Mouse (Mus musculus): ENCODE measurements around the gene Pnma1. TPM values are rescaled to one million over a fixed set of nuclear protein-coding genes. Genes with fewer than 3 reads are reported as not detected.
A peak's percentile ranks its signal among the peaks of the same experiment; 100 is the strongest.

Gene Pnma1
- polyA plus RNA-seq, 1 experiment from 2014 or later = 0.59 TPM

DNA sequence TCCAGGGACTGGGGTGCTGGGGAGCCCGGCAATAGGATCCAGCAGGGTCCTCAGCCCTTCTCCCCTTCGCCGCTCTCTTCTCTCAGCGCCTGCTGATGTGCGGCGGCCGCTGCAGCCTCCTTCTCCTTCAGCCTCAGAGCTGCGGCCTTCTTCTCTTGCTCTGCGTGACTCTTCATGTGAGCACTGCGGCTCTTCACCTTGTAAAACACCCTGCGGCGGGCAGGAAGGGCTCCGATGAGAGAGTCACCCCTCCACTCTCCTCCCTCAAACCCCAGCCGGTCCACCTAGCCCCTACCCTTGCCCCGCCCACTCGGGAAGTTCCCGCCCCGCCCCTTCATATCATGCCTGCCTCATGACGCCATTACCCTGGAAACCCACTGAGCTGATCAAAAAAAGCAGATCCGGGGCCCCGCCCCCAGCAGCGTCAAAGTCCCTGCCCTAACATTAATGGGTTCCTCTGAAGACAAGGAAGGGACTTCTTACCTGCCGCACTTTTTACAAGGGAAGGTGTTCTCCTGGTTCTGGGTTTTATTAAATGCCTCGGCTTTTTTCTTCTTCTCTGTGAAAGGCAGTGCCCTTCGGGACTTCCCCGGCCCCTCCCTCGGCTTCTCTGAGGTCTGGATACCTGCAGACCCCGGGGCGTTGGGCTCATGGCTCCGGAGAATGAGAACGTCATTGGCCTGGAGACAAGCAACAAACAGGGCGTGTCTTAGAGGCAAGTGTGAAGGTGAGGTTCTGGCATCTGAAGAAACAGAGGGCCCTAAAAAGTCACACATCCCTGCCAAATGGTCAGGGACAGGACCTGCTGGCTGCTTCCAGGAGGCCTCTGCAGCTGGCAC is 4.3 kb upstream of the Pnma1 start:
- Histone ChIP-seq H3K9ac (ENCODE audit: low read length) (no peak overlapping the region), H3K9me3 (replicated peaks; ENCODE audit: control insufficient read depth, low read length) (no peaks in the 10 kb centered on the region), H3K4me2 (ENCODE audit: low read depth, low read length) (no peak overlapping the region), H3K27me3 (ENCODE audit: control insufficient read depth, insufficient read depth, low read length) (no peaks in the 10 kb centered on the region), H3K36me3 (ENCODE audit: control insufficient read depth, insufficient read depth) (peaks cover 27% of the 10 kb centered on the region), H3K27ac (ENCODE audit: low read length) (no peak overlapping the region), H3K4me3 (ENCODE audit: low read length) (no peak overlapping the region), H3K4me1 (ENCODE audit: control insufficient read depth, insufficient read depth, low read length) (peaks cover 34% of the 10 kb centered on the region)
- no peak for ATAC-seq (replicated peaks; ENCODE audit: extremely low read depth, insufficient read depth, low FRiP score)
- 73% methylated on average over 32 of the region's 32 CpGs for WGBS

DNA sequence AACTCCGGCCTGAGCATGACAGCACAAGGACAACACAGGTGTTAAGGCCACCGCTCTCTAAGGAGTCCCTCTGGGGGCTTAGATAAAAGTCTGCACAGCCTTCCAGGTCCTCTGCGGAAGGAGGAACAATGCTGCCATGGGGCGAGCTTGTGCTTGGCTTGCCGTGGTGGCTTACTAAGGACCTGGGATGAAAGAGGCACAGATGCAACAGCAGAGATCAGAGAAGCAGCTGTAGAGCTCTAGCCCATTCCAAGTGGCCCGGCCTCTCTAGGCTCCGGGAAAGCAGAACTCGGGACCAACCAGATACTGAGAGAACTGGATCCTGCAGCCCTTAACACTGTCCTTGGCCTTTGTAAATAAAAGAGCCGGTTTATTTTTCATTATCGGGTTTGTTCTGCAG is 3.6 kb upstream of the Pnma1 start:
- Histone ChIP-seq H3K4me2 (ENCODE audit: low read depth, low read length) (no peak overlapping the region), H3K27ac (ENCODE audit: low read length) (no peak overlapping the region), H3K36me3 (ENCODE audit: control insufficient read depth, insufficient read depth) (peaks cover 27% of the 10 kb centered on the region), H3K4me1 (ENCODE audit: control insufficient read depth, insufficient read depth, low read length) (peaks cover 34% of the 10 kb centered on the region), H3K4me3 (ENCODE audit: low read length) (no peak overlapping the region), H3K27me3 (ENCODE audit: control insufficient read depth, insufficient read depth, low read length) (no peaks in the 10 kb centered on the region), H3K9me3 (replicated peaks; ENCODE audit: control insufficient read depth, low read length) (no peaks in the 10 kb centered on the region), H3K9ac (ENCODE audit: low read length) (no peak overlapping the region)
- no peak for ATAC-seq (replicated peaks; ENCODE audit: extremely low read depth, insufficient read depth, low FRiP score)
- whole genome bisulfite sequencing = 73% methylated on average over 10 of the region's 10 CpGs

GRCm38 (mm10) chr12:84150976-84151375 is 2.7 kb upstream of the Pnma1 start:
- ATAC-seq (replicated peaks; ENCODE audit: extremely low read depth, insufficient read depth, low FRiP score) = no peak
- Histone ChIP-seq H3K36me3 (ENCODE audit: control insufficient read depth, insufficient read depth) (peaks cover 19% of the 10 kb centered on the region), H3K27ac (ENCODE audit: low read length) (no peak overlapping the region), H3K4me1 (ENCODE audit: control insufficient read depth, insufficient read depth, low read length) (peaks cover 32% of the 10 kb centered on the region), H3K27me3 (ENCODE audit: control insufficient read depth, insufficient read depth, low read length) (no peaks in the 10 kb centered on the region), H3K9me3 (replicated peaks; ENCODE audit: control insufficient read depth, low read length) (no peaks in the 10 kb centered on the region), H3K4me3 (ENCODE audit: low read length) (no peak overlapping the region), H3K4me2 (ENCODE audit: low read depth, low read length) (no peak overlapping the region), H3K9ac (ENCODE audit: low read length) (no peak overlapping the region)
- 15% methylated on average over 6 of the region's 6 CpGs for WGBS

- H3K36me3 ChIP-seq (ENCODE audit: control insufficient read depth, insufficient read depth) = peaks cover 18% of the 10 kb centered on the region
- H3K27me3 ChIP-seq (ENCODE audit: control insufficient read depth, insufficient read depth, low read length) = no peaks in the 10 kb centered on the region
- ATAC-seq (replicated peaks; ENCODE audit: extremely low read depth, insufficient read depth, low FRiP score) = no peak
- H3K4me1 ChIP-seq (ENCODE audit: control insufficient read depth, insufficient read depth, low read length) = peaks cover 26% of the 10 kb centered on the region
- H3K9me3 ChIP-seq (replicated peaks; ENCODE audit: control insufficient read depth, low read length) = no peaks in the 10 kb centered on the region
- no peak overlapping the region for H3K27ac ChIP-seq (ENCODE audit: low read length)
- WGBS = 93% methylated on average over 15 of the region's 15 CpGs
- H3K4me2 ChIP-seq (ENCODE audit: low read depth, low read length) = no peak overlapping the region
- H3K9ac ChIP-seq (ENCODE audit: low read length) = no peak overlapping the region
- no peak overlapping the region for H3K4me3 ChIP-seq (ENCODE audit: low read length)
These were observed 1.7 kb upstream of the Pnma1 start for GRCm38 (mm10) chr12:84149971-84150370.

DNA sequence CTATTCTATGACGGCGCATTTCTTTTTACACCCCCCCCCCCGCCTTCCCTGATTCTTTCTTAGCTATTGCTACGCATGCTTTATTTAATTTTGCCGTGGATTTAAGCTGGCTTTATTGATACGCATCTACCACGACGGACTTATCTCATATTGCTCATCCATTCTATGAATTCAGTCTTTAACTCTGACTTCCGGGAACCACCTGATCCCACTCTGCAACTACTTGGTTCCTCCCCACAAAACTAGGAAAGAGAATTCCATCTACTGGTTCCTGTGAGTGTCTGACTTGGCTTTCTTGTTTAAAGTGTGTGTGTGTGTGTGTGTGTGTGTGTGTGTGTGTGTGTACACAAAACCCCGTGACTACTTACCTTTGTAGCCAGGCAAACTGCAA is 328 bp upstream of the Pnma1 start:
- Histone ChIP-seq H3K9ac (ENCODE audit: low read length) (peak overlapping the region; percentile 76), H3K27me3 (ENCODE audit: control insufficient read depth, insufficient read depth, low read length) (no peaks in the 10 kb centered on the region), H3K4me1 (ENCODE audit: control insufficient read depth, insufficient read depth, low read length) (peaks cover 24% of the 10 kb centered on the region), H3K4me3 (ENCODE audit: low read length) (peak overlapping the region; percentile 72), H3K36me3 (ENCODE audit: control insufficient read depth, insufficient read depth) (peaks cover 17% of the 10 kb centered on the region), H3K4me2 (ENCODE audit: low read depth, low read length) (peak overlapping the region; percentile 98), H3K27ac (ENCODE audit: low read length) (no peak overlapping the region), H3K9me3 (replicated peaks; ENCODE audit: control insufficient read depth, low read length) (no peaks in the 10 kb centered on the region)
- ATAC-seq (replicated peaks; ENCODE audit: extremely low read depth, insufficient read depth, low FRiP score) = no peak
- 17% methylated on average over 10 of the region's 10 CpGs for WGBS

- Histone ChIP-seq H3K27me3 (ENCODE audit: control insufficient read depth, insufficient read depth, low read length) (no peaks in the 10 kb centered on the region), H3K4me2 (ENCODE audit: low read depth, low read length) (no peak overlapping the region), H3K9me3 (replicated peaks; ENCODE audit: control insufficient read depth, low read length) (no peaks in the 10 kb centered on the region), H3K4me1 (ENCODE audit: control insufficient read depth, insufficient read depth, low read length) (no peaks in the 10 kb centered on the region), H3K27ac (ENCODE audit: low read length) (no peak overlapping the region), H3K36me3 (ENCODE audit: control insufficient read depth, insufficient read depth) (no peaks in the 10 kb centered on the region; the same call in 1 of the 2 replicates), H3K4me3 (ENCODE audit: low read length) (no peak overlapping the region), H3K9ac (ENCODE audit: low read length) (no peak overlapping the region)
- ATAC-seq (replicated peaks; ENCODE audit: extremely low read depth, insufficient read depth, low FRiP score) = no peak
- WGBS = 71% methylated on average over 14 of the region's 14 CpGs
These were observed 5.8 kb downstream of the Pnma1 start for GRCm38 (mm10) chr12:84142281-84143050.

- Histone ChIP-seq H3K27me3 (ENCODE audit: control insufficient read depth, insufficient read depth, low read length) (no peaks in the 10 kb centered on the region), H3K4me1 (ENCODE audit: control insufficient read depth, insufficient read depth, low read length) (no peaks in the 10 kb centered on the region), H3K4me3 (ENCODE audit: low read length) (no peak overlapping the region), H3K9ac (ENCODE audit: low read length) (no peak overlapping the region), H3K9me3 (replicated peaks; ENCODE audit: control insufficient read depth, low read length) (no peaks in the 10 kb centered on the region), H3K27ac (ENCODE audit: low read length) (no peak overlapping the region), H3K36me3 (ENCODE audit: control insufficient read depth, insufficient read depth) (peaks cover under 1% of the 10 kb centered on the region; the same call in 1 of the 2 replicates), H3K4me2 (ENCODE audit: low read depth, low read length) (no peak overlapping the region)
- ATAC-seq (replicated peaks; ENCODE audit: extremely low read depth, insufficient read depth, low FRiP score) = no peak
- 76% methylated on average over 4 of the region's 4 CpGs for WGBS
These were observed 7.0 kb downstream of the Pnma1 start for GRCm38 (mm10) chr12:84141271-84141670.

GRCm38 (mm10) chr12:84140135-84140534 is 8.2 kb downstream of the Pnma1 start:
- no peak overlapping the region for H3K9ac ChIP-seq (ENCODE audit: low read length)
- 69% methylated on average over 4 of the region's 4 CpGs for WGBS
- no peak overlapping the region for H3K27ac ChIP-seq (ENCODE audit: low read length)

DNA sequence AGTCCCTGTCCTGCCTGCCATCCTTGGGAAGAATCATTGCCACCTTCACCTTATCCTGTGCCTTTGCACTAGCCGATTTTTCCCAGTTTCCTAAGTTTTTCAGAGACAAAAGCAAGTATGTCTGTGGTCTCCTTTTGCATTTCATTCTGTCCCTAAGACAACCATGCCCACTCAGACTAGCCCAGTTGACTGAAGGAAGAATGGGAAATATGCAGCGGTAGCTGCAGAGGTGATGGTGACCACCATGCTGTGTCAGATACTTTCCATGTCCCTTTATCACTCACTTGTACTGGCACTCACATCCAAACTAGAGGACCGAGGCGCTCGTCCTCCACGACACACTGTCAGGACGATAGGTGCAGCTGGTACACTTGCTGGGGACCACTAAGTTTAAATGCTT is 11.2 kb downstream of the Pnma1 start:
- H3K9me3 ChIP-seq (replicated peaks; ENCODE audit: control insufficient read depth, low read length) = no peaks in the 10 kb centered on the region
- H3K27ac ChIP-seq (ENCODE audit: low read length) = no peak overlapping the region
- peaks cover 7% of the 10 kb centered on the region for H3K36me3 ChIP-seq (ENCODE audit: control insufficient read depth, insufficient read depth)
- ATAC-seq (replicated peaks; ENCODE audit: extremely low read depth, insufficient read depth, low FRiP score) = no peak
- H3K4me1 ChIP-seq (ENCODE audit: control insufficient read depth, insufficient read depth, low read length) = no peaks in the 10 kb centered on the region
- 85% methylated on average over 7 of the region's 7 CpGs for WGBS
- H3K4me2 ChIP-seq (ENCODE audit: low read depth, low read length) = no peak overlapping the region
- no peak overlapping the region for H3K4me3 ChIP-seq (ENCODE audit: low read length)
- no peaks in the 10 kb centered on the region for H3K27me3 ChIP-seq (ENCODE audit: control insufficient read depth, insufficient read depth, low read length)
- no peak overlapping the region for H3K9ac ChIP-seq (ENCODE audit: low read length)

More at GRCm38 (mm10) chr12:84140135-84140534, 8.2 kb downstream of the Pnma1 start:
- peaks cover 4% of the 10 kb centered on the region; the same call in 1 of the 2 replicates for H3K36me3 ChIP-seq (ENCODE audit: control insufficient read depth, insufficient read depth)
- H3K27me3 ChIP-seq (ENCODE audit: control insufficient read depth, insufficient read depth, low read length) = no peaks in the 10 kb centered on the region
- H3K4me2 ChIP-seq (ENCODE audit: low read depth, low read length) = no peak overlapping the region
- no peak overlapping the region for H3K4me3 ChIP-seq (ENCODE audit: low read length)
- H3K4me1 ChIP-seq (ENCODE audit: control insufficient read depth, insufficient read depth, low read length) = no peaks in the 10 kb centered on the region
- ATAC-seq (replicated peaks; ENCODE audit: extremely low read depth, insufficient read depth, low FRiP score) = no peak
- H3K9me3 ChIP-seq (replicated peaks; ENCODE audit: control insufficient read depth, low read length) = no peaks in the 10 kb centered on the region
